Mouse (Mus musculus) neural tube, embryonic 12.5 days (tissue): Measurements from ENCODE around the gene Rcan2. TPM values are rescaled to one million over a fixed set of nuclear protein-coding genes. Genes with fewer than 3 reads are reported as not detected.
"Not testable (repeated sequence)": the region's sequence is repeated elsewhere in the genome, so short reads cannot be mapped to it uniquely, and the experiment has no call there.

Experiments used
- ATAC-seq: fragments of 200-750 bp; cut with Nextera tagmentation; 2 replicates; pipeline ENCODE4 v1.8.0; 2017; ENCODE audit warnings: low read depth, mild to moderate bottlenecking, moderate TSS enrichment, moderate library complexity; ENCODE audit not compliant: low FRiP score
- H3K27ac ChIP-seq: fragments of 300-500 bp; sonication (generic); 2 replicates; pipeline ENCODE4 v1.5.1; 2016
- H3K27me3 ChIP-seq: fragments of 300-500 bp; sonication (generic); replicated peaks from 2 replicates; pipeline ENCODE4 v1.6.1; 2016; ENCODE audit warnings: mild to moderate bottlenecking
- H3K36me3 ChIP-seq: fragments of 300-500 bp; sonication (generic); 2 replicates; pipeline ENCODE4 v1.6.1; 2016; ENCODE audit warnings: mild to moderate bottlenecking
- H3K4me1 ChIP-seq: fragments of 300-500 bp; sonication (generic); 2 replicates; pipeline ENCODE4 v1.6.1; 2016
- H3K4me2 ChIP-seq: fragments of 300-500 bp; sonication (generic); replicated peaks from 2 replicates; pipeline ENCODE4 v1.6.1; 2016; ENCODE audit warnings: mild to moderate bottlenecking
- H3K4me3 ChIP-seq: fragments of 300-500 bp; sonication (generic); 2 replicates; pipeline ENCODE4 v1.5.1; 2016
- H3K9ac ChIP-seq: fragments of 300-500 bp; sonication (generic); 2 replicates; pipeline ENCODE4 v1.6.1; 2016; ENCODE audit warnings: mild to moderate bottlenecking
- H3K9me3 ChIP-seq: fragments of 300-500 bp; sonication (generic); 2 replicates; pipeline ENCODE4 v1.6.1; 2016; ENCODE audit warnings: mild to moderate bottlenecking
- WGBS: fragments of 180-500 bp; shearing (Covaris S2); methylation state at CpG from one replicate; pipeline ENCODE4 v1.1.7; 2016; 5-methylcytosine and 5-hydroxymethylcytosine counted together
- polyA plus RNA-seq: library from polyadenylated mRNA; unstranded; fragments of >200 nt; fragmentation: Nextera tagmentation; extraction: Ambion mirVana; gene quantifications from 2 replicates; pipeline ENCODE4 v1.2.1, GENCODE M21; 2016

Rcan2 gene
- polyA plus RNA-seq, 1 experiment from 2014 or later: 48.8 TPM

- H3K9ac ChIP-seq: no peak overlapping the region
These were observed 2.6 kb downstream of the Rcan2 start for GRCm38 (mm10) chr17:43803764-43804163.

GRCm38 (mm10) chr17:43806841-43807240 lies 5.7 kb downstream of the Rcan2 start:
- H3K4me3 ChIP-seq: no peak overlapping the region
- no peak overlapping the region for H3K9ac ChIP-seq
- H3K36me3 ChIP-seq: no peaks in the 10 kb centered on the region
- 82% methylated on average over 4 of the region's 4 CpGs for WGBS
- 0 out of 2 replicates have a peak, but pooled peaks cover 2% of the 10 kb centered on the region for H3K4me1 ChIP-seq
- H3K9me3 ChIP-seq: no peaks in the 10 kb centered on the region
- H3K4me2 ChIP-seq: no peak overlapping the region
- no peaks in the 10 kb centered on the region for H3K27me3 ChIP-seq
- no peak for ATAC-seq
- no peak overlapping the region for H3K27ac ChIP-seq

More at GRCm38 (mm10) chr17:43803764-43804163, 2.6 kb downstream of the Rcan2 start:
- WGBS: 83% methylated on average over 6 of the region's 6 CpGs
- Histone ChIP-seq H3K4me2 (no peak overlapping the region), H3K36me3 (no peaks in the 10 kb centered on the region), H3K4me3 (no peak overlapping the region), H3K27ac (no peak overlapping the region), H3K9me3 (no peaks in the 10 kb centered on the region), H3K27me3 (0 out of 2 replicates have a peak, but pooled peaks cover 5% of the 10 kb centered on the region), H3K4me1 (peaks cover 8% of the 10 kb centered on the region; the same call in 1 of the 2 replicates)
- ATAC-seq: no peak

GRCm38 (mm10) chr17:43811453-43811852 lies 10.3 kb downstream of the Rcan2 start:
- H3K4me2 ChIP-seq: no peak overlapping the region
- H3K4me1 ChIP-seq: no peaks in the 10 kb centered on the region
- no peak for ATAC-seq
- no peak overlapping the region for H3K27ac ChIP-seq
- H3K4me3 ChIP-seq: no peak overlapping the region
- H3K36me3 ChIP-seq: no peaks in the 10 kb centered on the region
- no peaks in the 10 kb centered on the region for H3K9me3 ChIP-seq
- H3K9ac ChIP-seq: no peak overlapping the region
- 86% methylated on average over 4 of the region's 4 CpGs for WGBS
- no peaks in the 10 kb centered on the region for H3K27me3 ChIP-seq

- Histone ChIP-seq H3K36me3 (no peaks in the 10 kb centered on the region), H3K4me3 (no peak overlapping the region), H3K9ac (no peak overlapping the region), H3K9me3 (no peaks in the 10 kb centered on the region), H3K27me3 (no peaks in the 10 kb centered on the region), H3K4me2 (no peak overlapping the region), H3K27ac (no peak overlapping the region), H3K4me1 (no peaks in the 10 kb centered on the region)
- no peak for ATAC-seq
- WGBS: 85% methylated on average over 4 of the region's 4 CpGs
These were observed 14.2 kb downstream of the Rcan2 start for GRCm38 (mm10) chr17:43815376-43815775.

GRCm38 (mm10) chr17:43816480-43816879 lies 15.3 kb downstream of the Rcan2 start:
- Histone ChIP-seq H3K4me1 (no peaks in the 10 kb centered on the region), H3K4me2 (no peak overlapping the region), H3K27ac (no peak overlapping the region), H3K4me3 (no peak overlapping the region), H3K36me3 (no peaks in the 10 kb centered on the region), H3K9ac (no peak overlapping the region), H3K27me3 (no peaks in the 10 kb centered on the region), H3K9me3 (no peaks in the 10 kb centered on the region)
- WGBS: 81% methylated on average over 1 of the region's 1 CpGs
- 0 out of 2 replicates have a peak, but pooled peaks have one; percentile 25 for ATAC-seq

- Histone ChIP-seq H3K4me1 (no peaks in the 10 kb centered on the region), H3K27me3 (no peaks in the 10 kb centered on the region), H3K9ac (no peak overlapping the region), H3K4me3 (no peak overlapping the region), H3K27ac (no peak overlapping the region), H3K36me3 (no peaks in the 10 kb centered on the region), H3K4me2 (no peak overlapping the region), H3K9me3 (no peaks in the 10 kb centered on the region)
- 85% methylated on average over 10 of the region's 10 CpGs for WGBS
- no peak for ATAC-seq
These were observed 16.0 kb downstream of the Rcan2 start for GRCm38 (mm10) chr17:43817171-43817570.

GRCm38 (mm10) chr17:43818390-43818789 lies 17.2 kb downstream of the Rcan2 start:
- Histone ChIP-seq H3K9ac (no peak overlapping the region), H3K36me3 (no peaks in the 10 kb centered on the region), H3K4me3 (no peak overlapping the region), H3K27ac (no peak overlapping the region), H3K4me2 (no peak overlapping the region), H3K4me1 (no peaks in the 10 kb centered on the region), H3K9me3 (no peaks in the 10 kb centered on the region), H3K27me3 (no peaks in the 10 kb centered on the region)
- WGBS: 80% methylated on average over 6 of the region's 6 CpGs
- no peak for ATAC-seq

GRCm38 (mm10) chr17:43820904-43821303 lies 19.8 kb downstream of the Rcan2 start:
- 82% methylated on average over 2 of the region's 2 CpGs for WGBS
- no peak for ATAC-seq

GRCm38 (mm10) chr17:43822207-43822606 lies 21.1 kb downstream of the Rcan2 start:
- no peak for ATAC-seq
- H3K36me3 ChIP-seq: no peaks in the 10 kb centered on the region
- H3K27ac ChIP-seq: no peak overlapping the region
- H3K4me1 ChIP-seq: no peaks in the 10 kb centered on the region
- no peak overlapping the region for H3K9ac ChIP-seq
- no peak overlapping the region for H3K4me2 ChIP-seq
- WGBS: 80% methylated on average over 6 of the region's 6 CpGs
- no peaks in the 10 kb centered on the region for H3K27me3 ChIP-seq
- no peaks in the 10 kb centered on the region for H3K9me3 ChIP-seq
- no peak overlapping the region for H3K4me3 ChIP-seq

More at GRCm38 (mm10) chr17:43820904-43821303, 19.8 kb downstream of the Rcan2 start:
- H3K4me2 ChIP-seq: no peak overlapping the region
- H3K9ac ChIP-seq: no peak overlapping the region
- H3K36me3 ChIP-seq: no peaks in the 10 kb centered on the region
- H3K4me1 ChIP-seq: no peaks in the 10 kb centered on the region
- H3K4me3 ChIP-seq: no peak overlapping the region
- H3K9me3 ChIP-seq: no peaks in the 10 kb centered on the region
- H3K27me3 ChIP-seq: no peaks in the 10 kb centered on the region
- no peak overlapping the region for H3K27ac ChIP-seq

GRCm38 (mm10) chr17:43822630-43823029 lies 21.5 kb downstream of the Rcan2 start:
- Histone ChIP-seq H3K4me3 (no peak overlapping the region), H3K9ac (no peak overlapping the region), H3K4me2 (no peak overlapping the region), H3K9me3 (no peaks in the 10 kb centered on the region), H3K4me1 (no peaks in the 10 kb centered on the region), H3K27ac (no peak overlapping the region), H3K27me3 (no peaks in the 10 kb centered on the region), H3K36me3 (no peaks in the 10 kb centered on the region)
- ATAC-seq: no peak
- 80% methylated on average over 2 of the region's 2 CpGs for WGBS

GRCm38 (mm10) chr17:43824781-43825410 lies 23.7 kb downstream of the Rcan2 start:
- H3K9me3 ChIP-seq: no peaks in the 10 kb centered on the region
- H3K4me1 ChIP-seq: no peaks in the 10 kb centered on the region
- no peak overlapping the region for H3K9ac ChIP-seq
- H3K27me3 ChIP-seq: no peaks in the 10 kb centered on the region
- WGBS: 79% methylated on average over 10 of the region's 10 CpGs
- ATAC-seq: no peak
- H3K4me3 ChIP-seq: no peak overlapping the region
- no peaks in the 10 kb centered on the region for H3K36me3 ChIP-seq
- H3K4me2 ChIP-seq: no peak overlapping the region
- no peak overlapping the region for H3K27ac ChIP-seq

GRCm38 (mm10) chr17:43825411-43825785 lies 24.2 kb downstream of the Rcan2 start:
- H3K9me3 ChIP-seq, H3K27ac ChIP-seq, H3K9ac ChIP-seq, H3K27me3 ChIP-seq, ATAC-seq, H3K4me3 ChIP-seq, H3K4me1 ChIP-seq, H3K36me3 ChIP-seq, H3K4me2 ChIP-seq: not testable (repeated sequence)
- WGBS: 73% methylated on average over 1 of the region's 1 CpGs

- no peak for ATAC-seq
- Histone ChIP-seq H3K36me3 (no peaks in the 10 kb centered on the region), H3K27ac (no peak overlapping the region), H3K4me2 (no peak overlapping the region), H3K4me1 (no peaks in the 10 kb centered on the region), H3K9me3 (no peaks in the 10 kb centered on the region), H3K4me3 (no peak overlapping the region), H3K27me3 (no peaks in the 10 kb centered on the region), H3K9ac (no peak overlapping the region)
- 58% methylated on average over 3 of the region's 3 CpGs for WGBS
These were observed 26.1 kb downstream of the Rcan2 start for GRCm38 (mm10) chr17:43827261-43827660.
